Mouse (Mus musculus): ENCODE measurements around the gene Psmd9. TPM values are rescaled to one million over a fixed set of nuclear protein-coding genes. Genes with fewer than 3 reads are reported as not detected.
"Not testable (repeated sequence)": the region's sequence is repeated elsewhere in the genome, so short reads cannot be mapped to it uniquely, and the experiment has no call there.

The Psmd9 gene
- polyA plus RNA-seq, 1 experiment from 2014 or later: 89.3 TPM

- ATAC-seq (ENCODE audit: insufficient number of reproducible peaks, insufficient read depth, low FRiP score, low TSS enrichment, low read depth); H3K27ac ChIP-seq; H3K4me2 ChIP-seq; H3K9me3 ChIP-seq; H3K36me3 ChIP-seq; H3K9ac ChIP-seq (replicated peaks); H3K27me3 ChIP-seq; H3K4me1 ChIP-seq (replicated peaks); H3K4me3 ChIP-seq (replicated peaks): not testable (repeated sequence)
- whole genome bisulfite sequencing: 88% methylated on average over 6 of the region's 7 CpGs
Observed at GRCm38 (mm10) chr5:123200816-123201522, 31.8 kb downstream of the Psmd9 start.

- Histone ChIP-seq H3K9me3 (no peaks in the 10 kb centered on the region; the same call in 1 of the 2 replicates), H3K4me1 (replicated peaks) (no peaks in the 10 kb centered on the region), H3K9ac (replicated peaks) (no peak overlapping the region), H3K36me3 (no peaks in the 10 kb centered on the region), H3K4me2 (no peak overlapping the region), H3K27ac (no peak overlapping the region), H3K27me3 (no peaks in the 10 kb centered on the region), H3K4me3 (replicated peaks) (no peak overlapping the region)
- ATAC-seq (ENCODE audit: insufficient number of reproducible peaks, insufficient read depth, low FRiP score, low TSS enrichment, low read depth): no peak
- 90% methylated on average over 7 of the region's 7 CpGs for WGBS
Observed at GRCm38 (mm10) chr5:123201523-123201892, 32.3 kb downstream of the Psmd9 start.

- WGBS: 87% methylated on average over 5 of the region's 5 CpGs
- H3K27ac ChIP-seq: no peak overlapping the region
- H3K4me3 ChIP-seq (replicated peaks): no peak overlapping the region
- H3K4me1 ChIP-seq (replicated peaks): no peaks in the 10 kb centered on the region
- no peaks in the 10 kb centered on the region for H3K36me3 ChIP-seq
- ATAC-seq (ENCODE audit: insufficient number of reproducible peaks, insufficient read depth, low FRiP score, low TSS enrichment, low read depth): no peak
- no peaks in the 10 kb centered on the region; the same call in 1 of the 2 replicates for H3K9me3 ChIP-seq
- no peaks in the 10 kb centered on the region for H3K27me3 ChIP-seq
- H3K9ac ChIP-seq (replicated peaks): no peak overlapping the region
- no peak overlapping the region for H3K4me2 ChIP-seq
Observed at GRCm38 (mm10) chr5:123201987-123202386, 32.8 kb downstream of the Psmd9 start.

- not testable (repeated sequence) for H3K9ac ChIP-seq (replicated peaks); H3K27me3 ChIP-seq; H3K4me2 ChIP-seq; H3K27ac ChIP-seq; H3K9me3 ChIP-seq; H3K36me3 ChIP-seq; H3K4me3 ChIP-seq (replicated peaks); ATAC-seq (ENCODE audit: insufficient number of reproducible peaks, insufficient read depth, low FRiP score, low TSS enrichment, low read depth); H3K4me1 ChIP-seq (replicated peaks)
- 48% methylated on average over 4 of the region's 4 CpGs for WGBS
Observed at GRCm38 (mm10) chr5:123202771-123203170, 33.6 kb downstream of the Psmd9 start.

- not testable (repeated sequence) for H3K4me3 ChIP-seq (replicated peaks); H3K9ac ChIP-seq (replicated peaks); ATAC-seq (ENCODE audit: insufficient number of reproducible peaks, insufficient read depth, low FRiP score, low TSS enrichment, low read depth); H3K36me3 ChIP-seq; H3K4me2 ChIP-seq; H3K27me3 ChIP-seq; H3K4me1 ChIP-seq (replicated peaks); H3K9me3 ChIP-seq; H3K27ac ChIP-seq
- WGBS: 86% methylated on average over 7 of the region's 7 CpGs
Observed at GRCm38 (mm10) chr5:123203591-123203990, 34.4 kb downstream of the Psmd9 start.

- H3K9me3 ChIP-seq; H3K27ac ChIP-seq; H3K9ac ChIP-seq (replicated peaks); H3K4me3 ChIP-seq (replicated peaks); H3K4me1 ChIP-seq (replicated peaks); ATAC-seq (ENCODE audit: insufficient number of reproducible peaks, insufficient read depth, low FRiP score, low TSS enrichment, low read depth); H3K4me2 ChIP-seq; H3K27me3 ChIP-seq; H3K36me3 ChIP-seq: not testable (repeated sequence)
- 79% methylated on average over 3 of the region's 5 CpGs for WGBS
Observed at GRCm38 (mm10) chr5:123222346-123223050, 53.3 kb downstream of the Psmd9 start.

GRCm38 (mm10) chr5:123223051-123223410, 53.8 kb downstream of the Psmd9 start:
- H3K4me3 ChIP-seq (replicated peaks): no peak overlapping the region
- H3K4me1 ChIP-seq (replicated peaks): no peaks in the 10 kb centered on the region
- 82% methylated on average over 4 of the region's 4 CpGs for WGBS
- H3K9me3 ChIP-seq: peaks cover 5% of the 10 kb centered on the region; the same call in 1 of the 2 replicates
- H3K27me3 ChIP-seq: no peaks in the 10 kb centered on the region
- H3K36me3 ChIP-seq: no peaks in the 10 kb centered on the region
- no peak overlapping the region for H3K27ac ChIP-seq
- H3K4me2 ChIP-seq: no peak overlapping the region
- no peak overlapping the region for H3K9ac ChIP-seq (replicated peaks)
- ATAC-seq (ENCODE audit: insufficient number of reproducible peaks, insufficient read depth, low FRiP score, low TSS enrichment, low read depth): no peak

DNA sequence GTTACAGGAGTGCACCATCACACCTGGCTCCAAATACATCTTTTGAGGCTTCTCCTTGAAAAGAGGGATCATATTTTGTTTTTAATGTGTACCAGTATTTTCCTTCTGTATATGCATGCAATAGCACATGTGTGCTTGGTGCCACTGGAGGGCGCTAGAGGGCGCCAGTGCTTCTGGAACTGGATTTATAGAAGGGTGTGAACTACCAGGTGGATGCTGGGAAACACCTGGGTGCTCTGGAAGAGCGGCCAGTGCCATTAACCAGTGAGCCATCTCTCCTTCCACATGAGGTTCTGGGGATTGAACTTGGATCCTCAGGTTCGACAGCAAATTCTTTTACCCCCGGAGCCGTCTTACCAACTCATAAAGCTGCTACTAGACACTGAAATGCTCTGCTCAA, 54.6 kb downstream of the Psmd9 start:
- H3K9ac ChIP-seq (replicated peaks); H3K36me3 ChIP-seq; H3K27me3 ChIP-seq; H3K27ac ChIP-seq; H3K9me3 ChIP-seq; ATAC-seq (ENCODE audit: insufficient number of reproducible peaks, insufficient read depth, low FRiP score, low TSS enrichment, low read depth); H3K4me3 ChIP-seq (replicated peaks); H3K4me2 ChIP-seq; H3K4me1 ChIP-seq (replicated peaks): not testable (repeated sequence)
- WGBS: 66% methylated on average over 5 of the region's 6 CpGs

- no peaks in the 10 kb centered on the region for H3K27me3 ChIP-seq
- peaks cover 8% of the 10 kb centered on the region; the same call in 1 of the 2 replicates for H3K36me3 ChIP-seq
- no peak overlapping the region for H3K4me2 ChIP-seq
- H3K9me3 ChIP-seq: no peaks in the 10 kb centered on the region
- no peak for ATAC-seq (ENCODE audit: insufficient number of reproducible peaks, insufficient read depth, low FRiP score, low TSS enrichment, low read depth)
- peaks cover 6% of the 10 kb centered on the region for H3K4me1 ChIP-seq (replicated peaks)
- no peak overlapping the region for H3K27ac ChIP-seq
- no peak overlapping the region for H3K4me3 ChIP-seq (replicated peaks)
- WGBS: 84% methylated on average over 7 of the region's 7 CpGs
- no peak overlapping the region for H3K9ac ChIP-seq (replicated peaks)
Observed at GRCm38 (mm10) chr5:123226851-123227250, 57.6 kb downstream of the Psmd9 start.

DNA sequence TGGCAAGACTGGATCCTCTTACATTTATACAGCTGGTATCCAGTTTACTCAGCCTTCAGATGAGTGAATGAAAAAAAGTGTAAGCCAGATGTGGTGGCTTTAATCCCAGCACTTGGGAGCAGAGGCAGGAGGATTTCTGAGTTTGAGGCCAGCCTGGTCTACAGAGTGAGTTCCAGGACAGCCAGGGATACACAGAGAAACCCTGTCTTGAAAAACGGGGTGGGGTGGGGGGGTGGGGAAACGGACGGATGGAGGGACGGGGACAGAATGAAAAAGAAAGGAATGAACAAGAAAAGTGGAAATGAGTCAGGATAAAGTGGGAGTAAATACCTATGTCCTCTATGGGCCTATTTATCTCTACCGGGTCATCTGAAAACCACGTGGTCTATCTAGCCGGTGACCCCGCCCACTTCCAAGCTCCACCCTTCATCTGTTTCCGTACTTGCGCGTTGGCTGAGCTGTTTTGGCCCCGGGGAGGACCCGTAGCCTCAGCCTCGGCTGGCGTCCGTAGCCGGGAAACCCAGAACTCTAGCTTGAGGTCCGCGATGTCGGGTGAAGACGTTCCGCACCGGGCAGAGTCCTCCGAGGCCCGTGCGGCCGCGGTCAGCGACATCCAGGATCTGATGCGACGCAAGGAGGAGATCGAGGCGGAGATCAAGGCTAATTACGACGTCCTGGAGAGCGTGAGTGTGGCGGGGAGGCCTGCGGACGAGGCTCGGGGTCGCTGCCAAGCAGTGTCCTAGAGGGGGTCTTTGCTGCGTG, 58.7 kb downstream of the Psmd9 start:
- 3% methylated on average over 42 of the region's 42 CpGs for WGBS
- peak; percentile 73 for ATAC-seq (ENCODE audit: insufficient number of reproducible peaks, insufficient read depth, low FRiP score, low TSS enrichment, low read depth)
- Histone ChIP-seq H3K4me2 (peak overlapping the region; percentile 71), H3K4me3 (replicated peaks) (peak overlapping the region; percentile 79), H3K27ac (no peak overlapping the region), H3K27me3 (no peaks in the 10 kb centered on the region), H3K4me1 (replicated peaks) (peaks cover 6% of the 10 kb centered on the region), H3K36me3 (peaks cover 14% of the 10 kb centered on the region; the same call in 1 of the 2 replicates), H3K9me3 (no peaks in the 10 kb centered on the region), H3K9ac (replicated peaks) (peak overlapping the region; percentile 84)

DNA sequence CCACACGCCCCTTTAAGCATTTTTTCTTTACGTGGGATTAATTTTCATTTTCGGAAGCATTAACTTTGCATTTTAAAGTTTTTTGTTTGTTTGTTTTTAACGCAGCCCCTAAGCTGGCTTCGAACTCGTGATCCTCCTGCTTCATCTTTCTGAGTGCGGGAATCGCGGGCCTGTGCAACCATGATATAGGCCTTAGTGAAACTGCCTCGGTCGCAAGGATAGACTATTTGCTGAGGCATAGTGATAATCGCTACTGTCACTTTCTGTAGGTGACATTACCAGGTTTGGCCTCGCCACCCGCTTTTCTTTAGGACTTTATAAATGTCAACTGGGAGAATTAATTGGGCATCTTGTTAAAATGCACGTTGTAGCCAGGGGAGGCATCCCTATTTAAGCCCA, 59.3 kb downstream of the Psmd9 start:
- H3K4me3 ChIP-seq (replicated peaks): peak overlapping the region; percentile 79
- peaks cover 6% of the 10 kb centered on the region for H3K4me1 ChIP-seq (replicated peaks)
- H3K27me3 ChIP-seq: no peaks in the 10 kb centered on the region
- no peaks in the 10 kb centered on the region for H3K9me3 ChIP-seq
- peak overlapping the region; percentile 84 for H3K9ac ChIP-seq (replicated peaks)
- H3K4me2 ChIP-seq: peak overlapping the region; percentile 71
- ATAC-seq (ENCODE audit: insufficient number of reproducible peaks, insufficient read depth, low FRiP score, low TSS enrichment, low read depth): no peak
- H3K27ac ChIP-seq: no peak overlapping the region
- peaks cover 19% of the 10 kb centered on the region; the same call in 1 of the 2 replicates for H3K36me3 ChIP-seq
- 6% methylated on average over 15 of the region's 15 CpGs for WGBS
